Mouse (Mus musculus) heart, embryonic 11.5 days (tissue): ENCODE data around the gene Ammecr1. TPM values are rescaled to one million over a fixed set of nuclear protein-coding genes. Genes with fewer than 3 reads are reported as not detected.

Experiments used
- ATAC-seq: fragments of 200-750 bp; cut with Nextera tagmentation; replicated peaks from 2 replicates; pipeline ENCODE4 v1.8.0; 2017; ENCODE audit warnings: moderate library complexity; ENCODE audit not compliant: insufficient number of reproducible peaks, low FRiP score, low TSS enrichment
- H3K27ac ChIP-seq: fragments of 300-500 bp; sonication (generic); 2 replicates; pipeline ENCODE4 v1.5.1; 2014; ENCODE audit warnings: mild to moderate bottlenecking, low read depth, low read length
- H3K27me3 ChIP-seq: fragments of 300-500 bp; sonication (generic); 2 replicates; pipeline ENCODE4 v1.6.1; 2014; ENCODE audit warnings: mild to moderate bottlenecking, low read length, mixed read lengths; ENCODE audit not compliant: control insufficient read depth, insufficient read depth
- H3K36me3 ChIP-seq: fragments of 300-500 bp; sonication (generic); 2 replicates; pipeline ENCODE4 v1.6.1; 2014; ENCODE audit warnings: mild to moderate bottlenecking, low read length, moderate library complexity, mixed read lengths; ENCODE audit not compliant: control insufficient read depth, insufficient read depth
- H3K4me1 ChIP-seq: fragments of 300-500 bp; sonication (generic); 2 replicates; pipeline ENCODE4 v1.6.1; 2014; ENCODE audit warnings: low read length; ENCODE audit not compliant: control insufficient read depth, insufficient read depth
- H3K4me2 ChIP-seq: fragments of 300-500 bp; sonication (generic); 2 replicates; pipeline ENCODE4 v1.6.1; 2014; ENCODE audit warnings: mild to moderate bottlenecking, moderate library complexity
- H3K4me3 ChIP-seq: fragments of 300-500 bp; sonication (generic); 2 replicates; pipeline ENCODE4 v1.5.1; 2014; ENCODE audit warnings: low read depth, low read length
- H3K9ac ChIP-seq: fragments of 300-500 bp; sonication (generic); 2 replicates; pipeline ENCODE4 v1.6.1; 2014; ENCODE audit warnings: mild to moderate bottlenecking, low read depth, low read length, moderate library complexity
- H3K9me3 ChIP-seq: fragments of 300-500 bp; sonication (generic); replicated peaks from 2 replicates; pipeline ENCODE4 v1.6.1; 2016; ENCODE audit warnings: low read length; ENCODE audit not compliant: control insufficient read depth
- WGBS: fragments of 180-500 bp; shearing (Covaris S2); extraction: QIAGEN DNeasy Blood & Tissue Kit; methylation state at CpG from one replicate; pipeline ENCODE4 v1.1.7; 2014; ENCODE audit not compliant: insufficient replicate concordance; 5-methylcytosine and 5-hydroxymethylcytosine counted together
- polyA plus RNA-seq: library from polyadenylated mRNA; unstranded; fragments of >200 nt; fragmentation: Nextera tagmentation; extraction: Ambion mirVana; gene quantifications from 2 replicates; pipeline ENCODE4 v1.2.1, GENCODE M21; 2014

Gene Ammecr1
- polyA plus RNA-seq, 1 experiment from 2014 or later = 22.2 TPM

- no peaks in the 10 kb centered on the region for H3K9me3 ChIP-seq
- no peak overlapping the region for H3K4me3 ChIP-seq
- no peaks in the 10 kb centered on the region for H3K27me3 ChIP-seq
- no peak overlapping the region for H3K27ac ChIP-seq
- ATAC-seq = no peak
- H3K9ac ChIP-seq = no peak overlapping the region
- H3K4me2 ChIP-seq = no peak overlapping the region
- WGBS = 79% methylated on average over 2 of the region's 2 CpGs
- H3K4me1 ChIP-seq = no peaks in the 10 kb centered on the region
- H3K36me3 ChIP-seq = no peaks in the 10 kb centered on the region
Measured at GRCm38 (mm10) chrX:142960434-142960833, 6.1 kb downstream of the Ammecr1 start.

DNA sequence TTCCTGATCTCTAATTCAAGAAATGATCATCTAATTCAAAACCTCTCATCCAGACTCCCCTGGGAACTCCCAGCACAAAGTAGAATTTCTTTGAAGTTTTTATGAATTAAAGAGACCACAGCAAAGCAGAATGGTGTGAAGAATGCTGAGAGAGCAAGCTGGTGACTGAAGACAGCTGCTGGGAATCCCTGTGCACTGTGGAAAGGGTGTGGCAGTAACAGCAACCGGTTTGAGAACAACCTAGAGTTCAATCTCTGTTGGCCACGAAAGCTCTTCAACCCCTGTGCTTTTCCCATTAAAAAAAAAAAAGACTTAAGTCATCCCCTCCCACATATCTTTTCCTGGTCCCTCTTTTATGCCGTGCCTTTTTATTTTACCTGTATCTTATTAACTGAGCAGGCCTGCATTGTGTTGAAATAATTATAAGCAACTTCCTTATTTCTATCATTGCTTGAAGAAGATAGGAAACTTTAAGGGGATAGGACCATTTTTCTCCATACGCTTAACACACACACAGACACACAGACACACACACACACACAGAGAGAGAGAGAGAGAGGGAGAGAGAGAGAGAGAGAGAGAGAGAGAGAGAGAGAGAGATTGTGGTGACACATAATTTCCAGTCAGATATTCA is 6.7 kb downstream of the Ammecr1 start:
- Histone ChIP-seq H3K9me3 (no peaks in the 10 kb centered on the region), H3K4me1 (no peaks in the 10 kb centered on the region), H3K27ac (no peak overlapping the region), H3K27me3 (no peaks in the 10 kb centered on the region), H3K9ac (no peak overlapping the region), H3K4me3 (no peak overlapping the region), H3K4me2 (no peak overlapping the region), H3K36me3 (no peaks in the 10 kb centered on the region)
- 74% methylated on average over 4 of the region's 4 CpGs for WGBS
- ATAC-seq = no peak

DNA sequence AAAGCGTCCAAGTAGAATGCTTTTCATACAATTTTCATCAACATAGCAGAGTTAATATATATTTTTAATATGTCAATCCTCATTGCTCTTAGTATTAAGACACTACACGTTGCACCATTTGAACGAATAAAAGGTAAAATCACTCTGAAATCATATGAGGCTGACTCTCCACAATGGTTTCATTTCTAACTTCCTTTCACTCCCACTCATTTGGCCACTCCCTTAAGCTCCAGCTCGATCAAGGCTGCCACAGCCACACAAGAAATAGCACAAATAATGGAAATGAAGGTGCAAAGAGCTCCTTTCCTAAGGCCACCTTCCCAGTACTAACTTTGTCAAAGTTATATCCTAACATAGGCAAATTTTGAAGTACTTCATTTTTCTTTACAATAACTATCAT is 38.1 kb downstream of the Ammecr1 start:
- no peak overlapping the region for H3K9ac ChIP-seq
- no peak overlapping the region for H3K4me3 ChIP-seq
- no peaks in the 10 kb centered on the region for H3K9me3 ChIP-seq

GRCm38 (mm10) chrX:142917394-142917793 is 49.1 kb downstream of the Ammecr1 start:
- Histone ChIP-seq H3K27ac (no peak overlapping the region), H3K4me1 (peaks cover 3% of the 10 kb centered on the region; the same call in 1 of the 2 replicates), H3K4me2 (no peak overlapping the region), H3K36me3 (no peaks in the 10 kb centered on the region), H3K4me3 (no peak overlapping the region), H3K27me3 (no peaks in the 10 kb centered on the region), H3K9ac (no peak overlapping the region), H3K9me3 (no peaks in the 10 kb centered on the region)
- ATAC-seq = no peak
- WGBS = 22% methylated on average over 3 of the region's 3 CpGs

More for the DNA sequence above, 38.1 kb downstream of the Ammecr1 start:
- no peak overlapping the region for H3K27ac ChIP-seq
- H3K4me2 ChIP-seq = no peak overlapping the region
- 78% methylated on average over 4 of the region's 4 CpGs for WGBS
- H3K27me3 ChIP-seq = no peaks in the 10 kb centered on the region
- no peak for ATAC-seq
- no peaks in the 10 kb centered on the region for H3K36me3 ChIP-seq
- H3K4me1 ChIP-seq = no peaks in the 10 kb centered on the region

- Histone ChIP-seq H3K9me3 (no peaks in the 10 kb centered on the region), H3K9ac (no peak overlapping the region), H3K4me2 (no peak overlapping the region), H3K4me3 (no peak overlapping the region), H3K27ac (no peak overlapping the region), H3K36me3 (no peaks in the 10 kb centered on the region), H3K4me1 (peaks cover 3% of the 10 kb centered on the region; the same call in 1 of the 2 replicates), H3K27me3 (no peaks in the 10 kb centered on the region)
- no peak for ATAC-seq
- WGBS = 67% methylated on average over 4 of the region's 4 CpGs
Measured at GRCm38 (mm10) chrX:142916719-142917118, 49.8 kb downstream of the Ammecr1 start.

GRCm38 (mm10) chrX:142914208-142914607 is 52.3 kb downstream of the Ammecr1 start:
- peaks cover 3% of the 10 kb centered on the region; the same call in 1 of the 2 replicates for H3K4me1 ChIP-seq
- no peak overlapping the region for H3K4me3 ChIP-seq
- H3K36me3 ChIP-seq = no peaks in the 10 kb centered on the region
- H3K27ac ChIP-seq = no peak overlapping the region
- H3K4me2 ChIP-seq = no peak overlapping the region
- no peak overlapping the region for H3K9ac ChIP-seq
- no peaks in the 10 kb centered on the region for H3K27me3 ChIP-seq
- ATAC-seq = no peak
- H3K9me3 ChIP-seq = no peaks in the 10 kb centered on the region

GRCm38 (mm10) chrX:142903854-142904253 is 62.7 kb downstream of the Ammecr1 start:
- WGBS = 84% methylated on average over 8 of the region's 8 CpGs
- Histone ChIP-seq H3K27me3 (no peaks in the 10 kb centered on the region), H3K4me1 (no peaks in the 10 kb centered on the region), H3K4me2 (no peak overlapping the region), H3K36me3 (no peaks in the 10 kb centered on the region), H3K9me3 (no peaks in the 10 kb centered on the region), H3K9ac (no peak overlapping the region), H3K27ac (no peak overlapping the region), H3K4me3 (no peak overlapping the region)
- no peak for ATAC-seq

DNA sequence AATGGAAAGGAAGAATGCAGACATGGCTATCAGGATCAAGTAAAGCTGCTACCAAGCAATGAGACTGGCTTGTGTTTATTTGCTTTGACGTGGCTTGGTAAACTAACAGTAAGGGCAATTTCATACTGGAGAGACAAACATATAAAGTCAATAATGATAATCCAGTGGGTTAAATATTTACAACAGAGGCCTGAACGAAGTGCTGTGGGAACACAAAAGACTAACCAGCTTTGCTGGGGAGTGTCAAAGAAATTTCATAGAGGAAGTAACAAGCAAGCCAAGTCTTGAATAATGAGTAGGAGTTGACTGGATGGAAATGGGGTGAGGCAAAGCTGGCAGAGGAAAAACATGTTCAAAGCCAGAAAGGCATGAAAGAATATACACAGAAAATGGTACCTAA is 63.9 kb downstream of the Ammecr1 start:
- no peaks in the 10 kb centered on the region for H3K9me3 ChIP-seq
- no peak for ATAC-seq
- no peak overlapping the region for H3K9ac ChIP-seq
- no peaks in the 10 kb centered on the region for H3K36me3 ChIP-seq
- 72% methylated on average over 2 of the region's 2 CpGs for WGBS
- H3K27ac ChIP-seq = no peak overlapping the region
- no peaks in the 10 kb centered on the region for H3K4me1 ChIP-seq
- no peaks in the 10 kb centered on the region for H3K27me3 ChIP-seq
- no peak overlapping the region for H3K4me2 ChIP-seq
- no peak overlapping the region for H3K4me3 ChIP-seq

DNA sequence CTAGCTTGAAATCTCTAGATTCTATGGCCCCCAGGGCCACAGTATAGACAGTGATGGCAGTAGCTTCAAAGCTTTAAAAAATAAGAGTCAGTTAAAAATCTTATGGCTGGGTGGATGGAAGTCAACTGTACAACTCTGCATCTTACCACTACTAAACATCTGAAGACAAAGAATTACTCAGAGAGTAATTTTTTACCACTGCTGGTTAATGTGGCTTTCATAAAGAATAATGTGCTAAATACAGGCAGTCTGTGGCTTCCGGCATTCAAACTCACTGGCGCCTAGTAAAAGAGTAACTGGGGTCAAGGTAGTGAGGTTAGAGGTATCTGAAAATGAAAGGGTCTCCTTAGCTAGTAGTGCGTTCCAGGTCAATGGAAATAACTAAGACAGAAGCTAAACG is 64.6 kb downstream of the Ammecr1 start:
- no peaks in the 10 kb centered on the region for H3K4me1 ChIP-seq
- no peaks in the 10 kb centered on the region for H3K9me3 ChIP-seq
- H3K36me3 ChIP-seq = no peaks in the 10 kb centered on the region
- H3K9ac ChIP-seq = no peak overlapping the region
- 81% methylated on average over 4 of the region's 4 CpGs for WGBS
- H3K4me2 ChIP-seq = no peak overlapping the region
- no peak overlapping the region for H3K27ac ChIP-seq
- H3K4me3 ChIP-seq = no peak overlapping the region
- H3K27me3 ChIP-seq = no peaks in the 10 kb centered on the region
- no peak for ATAC-seq
